Mouse (Mus musculus): ENCODE results near the gene Insig1.
A peak's percentile ranks its signal among the peaks of the same experiment; 100 is the strongest.

The Insig1 gene

DNA sequence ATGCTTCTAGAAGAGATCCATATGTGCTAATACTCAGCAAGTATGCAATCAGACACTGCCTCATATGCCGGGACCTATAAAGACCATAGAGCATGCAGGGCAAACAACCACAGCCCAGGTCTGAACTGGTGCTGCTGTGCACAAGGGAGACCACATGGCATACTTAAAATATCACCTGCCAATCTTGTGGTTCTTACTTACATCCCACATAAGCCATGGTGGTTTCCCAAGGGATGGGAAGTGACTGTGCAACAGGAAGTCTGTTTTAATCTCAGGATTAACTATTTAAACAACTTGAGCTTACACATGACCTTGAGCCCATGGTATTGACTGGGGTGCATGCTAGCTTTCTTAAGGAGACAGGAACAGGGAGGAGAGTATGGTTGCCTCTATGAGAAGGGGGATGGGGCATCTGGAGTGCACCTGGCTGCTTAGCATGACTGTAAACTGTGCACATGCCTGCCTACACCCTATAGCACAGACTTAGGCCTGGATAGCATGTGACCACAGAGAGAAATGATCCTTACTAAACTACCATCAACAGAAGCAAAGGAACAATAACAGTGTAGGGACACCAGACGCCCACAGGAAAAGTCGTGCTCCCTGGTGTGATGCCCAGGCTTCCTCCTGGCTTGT is 7.1 kb upstream of the Insig1 start:
- no peak for DNase-seq (ENCODE audit: low spot score in 2 of 2)

DNA sequence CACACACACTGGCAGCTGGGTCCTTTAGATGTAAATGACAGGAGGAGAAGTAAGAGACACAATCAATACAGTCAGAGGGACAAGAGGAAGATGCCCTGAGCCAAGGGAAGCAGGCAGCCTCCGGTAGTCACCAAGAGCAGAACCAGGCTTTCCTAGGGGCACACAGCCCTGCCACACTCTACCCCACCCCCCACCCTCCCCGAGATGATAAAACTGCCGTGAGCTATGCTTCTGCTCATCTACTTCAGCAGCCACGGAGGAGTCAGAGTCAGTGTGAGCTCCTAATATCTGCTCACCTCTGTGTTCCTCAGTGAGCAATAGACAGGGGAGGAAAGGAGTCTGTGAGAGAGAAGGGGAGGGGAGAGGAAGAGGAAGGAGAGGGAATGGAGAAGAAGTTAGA is 5.9 kb upstream of the Insig1 start:
- DNase-seq (ENCODE audit: low spot score in 2 of 2), result no peak

DNA sequence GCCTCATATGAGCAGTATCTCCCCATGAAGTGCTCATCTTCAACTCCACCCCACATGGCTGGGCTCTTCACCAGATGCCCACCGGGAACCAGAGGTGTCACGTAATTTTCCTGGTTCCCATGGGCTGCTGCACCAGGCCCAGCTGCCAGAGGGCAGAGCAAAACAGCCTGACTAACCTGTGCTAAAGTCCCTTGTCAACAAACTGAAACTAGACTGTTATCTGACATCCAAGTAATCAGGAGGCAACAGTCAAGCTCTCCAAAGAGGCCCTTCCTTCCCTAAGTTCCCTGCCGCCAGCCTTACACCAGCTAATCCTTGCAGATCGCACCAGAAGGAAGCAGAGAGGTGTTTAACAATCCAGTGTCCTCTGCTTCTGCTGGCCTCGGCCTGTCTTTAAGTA is 4.9 kb upstream of the Insig1 start:
- DNase-seq (ENCODE audit: low spot score in 2 of 2), result no peak

DNA sequence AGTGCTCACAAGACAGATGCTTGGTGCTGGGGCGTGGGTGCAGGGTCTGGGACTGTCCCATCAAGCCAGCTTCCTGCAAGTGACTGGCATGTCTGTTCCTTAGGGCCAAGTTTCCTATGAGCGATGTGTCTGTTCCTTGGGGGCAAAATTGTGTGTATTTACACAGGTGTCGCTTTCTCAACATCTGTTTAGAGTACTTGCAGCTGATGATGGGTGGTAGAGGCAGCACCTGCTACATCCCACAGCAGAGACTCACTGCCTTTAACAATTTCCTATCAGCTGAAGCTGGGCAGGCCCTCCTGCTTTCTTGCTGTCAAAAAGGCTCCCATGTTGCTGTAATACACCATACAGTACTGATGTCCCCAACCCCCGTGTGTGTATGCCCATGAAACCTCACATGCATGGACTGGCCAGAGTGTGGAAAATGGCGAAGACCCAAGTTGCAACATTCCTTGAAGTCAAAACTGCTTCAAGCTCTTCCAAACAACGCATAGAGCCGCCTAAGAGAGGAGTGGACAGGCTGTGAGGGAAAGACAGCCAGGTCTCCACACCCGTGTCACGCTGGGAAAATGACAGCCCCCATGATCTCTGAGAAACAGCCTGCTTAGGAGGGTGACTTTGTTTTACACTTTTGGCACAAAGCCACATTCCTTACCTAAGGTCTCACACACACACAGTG is 875 bp upstream of the Insig1 start:
- peak in 1 of 2 experiments; percentile 23 for DNase-seq (ENCODE audit: low spot score in 2 of 2)

DNA sequence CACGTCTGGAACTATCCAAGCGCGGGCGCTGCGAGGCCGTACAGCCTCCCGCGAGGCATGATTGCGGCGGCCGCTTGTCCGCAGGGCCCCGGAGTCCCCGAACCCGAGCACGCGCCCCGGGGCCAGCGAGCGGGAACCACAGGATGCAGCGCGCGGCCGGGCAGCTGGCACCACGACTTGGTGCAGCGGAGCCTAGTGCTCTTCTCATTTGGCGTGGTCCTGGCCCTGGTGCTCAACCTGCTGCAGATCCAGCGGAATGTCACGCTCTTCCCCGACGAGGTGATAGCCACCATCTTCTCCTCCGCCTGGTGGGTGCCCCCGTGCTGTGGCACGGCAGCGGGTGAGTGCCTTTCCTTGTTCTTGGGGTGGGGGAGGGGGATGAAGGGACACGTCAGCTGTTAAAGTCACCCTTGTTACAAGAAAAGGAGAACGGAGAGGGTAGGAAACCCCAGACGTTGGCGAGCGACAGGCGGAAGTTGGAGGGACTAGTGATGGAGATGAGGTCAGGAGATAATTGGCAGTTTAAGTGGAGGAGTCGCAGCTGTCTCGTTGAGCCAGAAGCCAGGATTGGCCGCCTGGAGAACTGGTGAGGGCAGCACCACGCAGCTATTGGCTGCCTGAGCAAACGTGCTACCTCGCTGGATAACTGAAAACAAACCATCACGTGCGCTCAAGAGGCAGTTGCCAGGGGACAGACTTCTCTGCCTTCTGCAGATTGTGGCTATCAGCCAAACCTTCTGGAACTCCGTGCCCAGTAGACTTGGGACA is 477 bp downstream of the Insig1 start:
- peak; percentile 66 to 75 for DNase-seq (ENCODE audit: low spot score in 2 of 2)

DNA sequence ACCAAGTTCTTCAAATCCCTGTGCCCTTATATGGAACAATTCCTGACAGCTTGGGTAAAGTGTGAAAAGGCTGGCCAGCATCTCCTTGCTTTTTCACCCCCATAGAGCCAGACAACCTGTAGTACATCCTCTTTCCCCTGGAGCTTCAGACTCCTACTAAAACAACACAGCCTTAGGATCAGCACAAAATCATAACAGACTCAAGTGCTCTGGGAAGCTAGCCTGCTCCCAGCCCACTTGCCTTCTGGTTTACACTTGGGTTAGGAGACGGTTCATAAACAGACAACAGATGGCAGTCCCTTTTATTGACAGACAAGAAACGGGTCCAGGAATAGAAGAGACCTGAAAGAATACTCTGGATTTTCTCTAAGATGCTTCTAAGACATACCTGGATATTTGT is 8.3 kb downstream of the Insig1 start:
- no peak for DNase-seq (ENCODE audit: low spot score in 2 of 2)

DNA sequence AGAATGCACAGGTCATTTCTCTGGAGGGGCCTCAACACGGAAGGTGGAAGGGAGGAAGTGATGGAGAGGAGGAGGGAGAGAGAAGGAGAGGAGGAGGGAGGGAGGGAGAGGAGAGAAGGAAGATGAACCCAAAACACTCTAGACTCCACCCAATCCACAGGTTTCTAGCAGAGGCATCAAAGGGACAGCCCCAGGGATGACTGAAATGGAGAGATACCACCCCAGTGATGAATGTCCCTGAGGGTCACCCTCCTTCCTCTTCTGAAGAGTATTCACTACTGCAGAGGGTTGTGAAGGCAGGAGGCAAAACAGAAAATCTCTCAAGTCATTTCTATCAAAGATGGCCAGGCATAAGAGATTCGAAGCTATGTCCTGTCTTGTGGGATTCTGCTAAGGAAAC is 10.0 kb downstream of the Insig1 start:
- DNase-seq (ENCODE audit: low spot score in 2 of 2), result no peak

DNA sequence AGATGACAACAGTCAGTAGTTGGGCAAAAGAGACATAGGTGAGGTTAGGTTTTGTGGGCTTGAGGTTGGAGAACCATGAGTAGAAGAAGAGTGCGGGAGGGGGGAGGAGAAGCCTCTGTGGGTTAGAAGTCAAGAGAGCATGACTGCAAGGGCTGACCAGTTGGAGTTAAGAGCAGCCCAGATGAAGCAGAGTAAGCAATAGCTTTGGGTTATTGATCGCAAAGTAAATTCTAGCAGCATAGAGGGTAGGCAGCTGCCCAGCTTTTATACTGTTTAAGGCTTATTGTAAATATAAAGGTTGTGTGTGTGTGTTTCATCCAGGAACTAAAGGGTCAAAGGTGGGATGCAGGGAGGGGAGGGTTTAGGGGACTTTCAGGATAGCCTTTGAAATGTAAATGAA is 10.7 kb downstream of the Insig1 start:
- no peak for DNase-seq (ENCODE audit: low spot score in 2 of 2)

DNA sequence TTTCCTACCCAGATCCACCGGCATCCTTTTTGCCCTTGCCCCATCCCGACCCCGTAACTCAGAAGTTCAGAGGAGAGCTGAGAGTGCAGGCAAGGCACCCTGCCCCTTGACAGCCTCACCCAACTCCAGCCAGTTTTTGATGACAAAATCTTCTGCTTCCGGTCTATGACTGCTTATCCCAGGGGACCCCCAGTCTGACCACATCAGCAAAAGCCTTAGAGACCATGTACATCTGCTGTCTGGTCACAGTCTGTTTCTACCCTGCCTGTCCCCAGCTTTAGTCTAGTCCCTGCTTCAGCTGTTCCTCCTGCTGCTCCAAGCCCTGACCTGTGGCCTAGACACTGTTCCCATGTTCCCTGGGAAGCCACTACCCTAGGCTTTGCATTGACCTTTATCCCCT is 11.1 kb downstream of the Insig1 start:
- DNase-seq (ENCODE audit: low spot score in 2 of 2), result no peak

DNA sequence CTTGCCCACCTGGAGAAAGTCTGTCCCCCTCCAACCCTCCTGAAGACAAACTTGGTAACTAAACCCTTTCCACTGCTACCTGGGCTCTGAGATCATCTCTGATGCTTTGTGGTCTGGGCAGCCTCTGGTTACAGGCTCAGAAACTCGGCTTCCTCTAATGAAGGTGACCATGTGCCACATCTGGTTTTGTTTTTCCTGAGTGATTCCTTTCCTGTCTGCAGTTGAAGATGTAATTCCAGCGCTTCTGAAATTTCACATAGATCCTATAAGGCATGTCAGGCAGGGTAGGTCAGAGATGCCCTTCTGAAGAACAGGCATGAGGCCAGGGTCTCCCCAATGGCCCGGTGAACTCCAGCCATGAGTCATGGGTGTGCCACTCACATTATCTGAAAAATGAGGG is 11.6 kb downstream of the Insig1 start:
- no peak for DNase-seq (ENCODE audit: low spot score in 2 of 2)

DNA sequence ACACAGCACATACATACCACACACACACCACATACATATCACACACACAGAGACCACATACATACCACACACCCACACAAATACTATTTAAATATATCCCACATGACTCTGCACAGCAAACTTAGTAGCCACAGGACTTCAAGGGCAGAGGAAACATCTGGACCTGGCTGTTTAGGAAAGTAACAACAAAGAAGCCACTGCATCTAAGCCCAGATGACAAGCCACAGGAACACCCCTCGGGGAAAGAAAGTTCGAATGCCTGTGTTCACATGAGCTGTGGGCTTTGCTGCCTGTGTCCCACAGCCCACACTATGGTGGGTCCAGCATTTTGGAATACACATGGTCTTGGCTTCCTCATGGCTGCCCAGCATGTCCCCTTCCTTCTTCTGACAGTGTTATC is 13.6 kb downstream of the Insig1 start:
- DNase-seq (ENCODE audit: low spot score in 2 of 2), result no peak

DNA sequence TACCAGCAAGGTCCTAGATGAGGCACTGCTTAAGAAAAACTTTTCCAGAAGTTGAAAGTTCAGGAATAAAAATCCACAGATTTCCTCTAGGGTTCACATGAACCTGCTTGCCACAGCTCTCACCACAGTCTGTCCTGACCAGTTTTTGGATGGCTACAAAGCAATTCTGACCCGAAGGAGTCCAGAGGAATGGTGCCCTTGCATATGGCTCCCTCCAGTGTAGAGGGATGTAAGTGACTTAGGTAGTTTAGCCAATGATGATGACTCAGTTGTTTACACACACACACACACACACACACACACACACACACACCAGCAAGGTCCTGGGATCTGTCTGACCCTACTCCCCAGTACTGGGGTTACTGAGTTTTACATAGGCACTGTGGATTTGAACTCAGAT is 19.4 kb downstream of the Insig1 start:
- DNase-seq (ENCODE audit: low spot score in 2 of 2), result no peak

DNA sequence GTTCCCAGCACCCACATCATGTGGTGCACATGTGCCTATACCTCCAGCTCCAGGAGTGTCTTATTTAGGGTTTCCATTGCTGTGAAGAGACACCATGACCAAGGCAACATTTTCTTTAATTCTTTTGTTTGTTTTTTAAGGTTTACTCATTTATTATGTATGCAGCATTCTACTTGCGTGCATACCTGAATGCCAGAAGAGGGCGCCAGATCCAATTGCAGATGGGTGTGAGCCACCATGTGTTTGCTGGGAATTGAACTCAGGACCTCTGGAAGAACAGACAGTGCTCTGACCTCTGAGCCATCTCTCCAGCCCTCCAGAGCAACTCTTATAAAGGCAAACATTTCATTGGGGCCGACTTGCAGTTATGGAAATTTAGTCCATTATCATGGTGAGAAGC is 21.2 kb downstream of the Insig1 start:
- DNase-seq (ENCODE audit: low spot score in 2 of 2), result no peak

DNA sequence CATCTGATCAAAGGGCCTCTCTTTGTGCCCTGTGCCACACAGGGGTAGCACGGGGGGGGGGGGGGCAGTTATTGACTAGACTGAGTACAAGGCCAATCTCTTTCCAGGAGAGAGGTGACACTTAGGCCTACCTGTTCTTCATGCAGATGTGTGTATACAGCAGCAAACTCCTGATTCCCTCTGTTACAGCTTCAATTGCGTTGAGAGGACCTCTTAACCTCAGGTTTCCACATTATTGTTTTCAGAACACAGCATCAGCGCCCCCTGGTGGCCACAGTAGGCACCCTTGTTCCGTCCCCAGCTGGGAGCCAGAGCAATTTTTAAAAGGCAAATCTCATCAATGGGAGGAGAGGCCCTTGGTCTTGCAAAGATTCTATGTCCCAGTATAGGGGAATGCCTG is 22.7 kb downstream of the Insig1 start:
- peak; percentile 46 to 83 for DNase-seq (ENCODE audit: low spot score in 2 of 2)

DNA sequence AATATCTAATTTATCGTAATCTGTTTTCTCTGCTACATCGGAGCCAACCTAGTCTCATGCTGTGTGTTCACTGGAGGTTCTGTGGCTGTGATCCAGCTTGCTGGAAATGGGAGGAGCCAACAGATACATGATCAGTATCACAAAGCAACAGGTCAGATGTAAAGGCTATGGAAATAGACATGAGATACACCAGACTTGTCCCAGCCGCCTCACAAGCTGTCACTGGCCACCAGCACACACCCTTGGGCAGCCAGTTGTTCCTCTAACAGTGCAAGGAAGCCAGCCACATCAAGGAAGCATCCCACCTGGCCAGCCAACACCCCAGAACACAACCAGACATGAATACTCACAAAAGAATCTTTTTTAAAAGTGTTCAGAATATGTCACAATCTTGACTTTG is 23.2 kb downstream of the Insig1 start:
- no peak for DNase-seq (ENCODE audit: low spot score in 2 of 2)

DNA sequence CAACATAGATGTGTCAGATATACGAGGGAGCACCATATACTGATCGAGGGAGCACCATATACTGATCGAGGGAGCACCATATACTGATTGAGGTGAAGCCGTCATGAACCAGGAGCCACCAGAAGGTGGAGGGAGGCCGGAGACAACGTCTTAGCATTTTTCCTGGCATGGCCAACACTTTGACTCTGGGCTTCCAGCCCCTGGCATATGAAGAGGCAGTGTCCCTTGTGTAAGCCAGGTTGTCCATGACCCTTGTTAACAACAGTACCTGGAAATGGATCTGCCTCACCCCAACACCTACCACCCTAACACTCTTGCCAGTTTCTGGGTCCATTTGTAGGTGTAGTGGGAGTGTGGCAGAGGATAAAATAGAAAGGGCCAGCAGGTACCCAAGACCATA is 23.7 kb downstream of the Insig1 start:
- DNase-seq (ENCODE audit: low spot score in 2 of 2), result no peak

DNA sequence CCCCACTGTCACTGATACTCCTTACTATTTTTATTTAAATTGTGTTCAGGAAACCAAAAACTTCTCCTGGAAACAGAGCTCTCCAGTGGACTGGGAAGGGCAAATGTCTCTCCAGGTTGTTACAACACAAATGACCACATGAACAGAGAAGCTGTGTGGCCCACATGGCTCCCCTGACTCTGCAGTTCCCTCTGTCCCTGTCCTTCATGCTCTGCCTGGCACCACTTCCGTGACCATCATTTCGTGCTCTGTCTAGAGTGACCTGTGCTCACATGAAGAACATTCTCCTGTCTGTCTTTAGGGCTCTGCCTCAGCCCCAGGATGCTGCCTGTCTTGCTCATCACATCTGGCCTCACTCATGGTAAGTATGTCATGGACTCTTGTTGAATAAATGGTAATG is 24.5 kb downstream of the Insig1 start:
- DNase-seq (ENCODE audit: low spot score in 2 of 2), result no peak

DNA sequence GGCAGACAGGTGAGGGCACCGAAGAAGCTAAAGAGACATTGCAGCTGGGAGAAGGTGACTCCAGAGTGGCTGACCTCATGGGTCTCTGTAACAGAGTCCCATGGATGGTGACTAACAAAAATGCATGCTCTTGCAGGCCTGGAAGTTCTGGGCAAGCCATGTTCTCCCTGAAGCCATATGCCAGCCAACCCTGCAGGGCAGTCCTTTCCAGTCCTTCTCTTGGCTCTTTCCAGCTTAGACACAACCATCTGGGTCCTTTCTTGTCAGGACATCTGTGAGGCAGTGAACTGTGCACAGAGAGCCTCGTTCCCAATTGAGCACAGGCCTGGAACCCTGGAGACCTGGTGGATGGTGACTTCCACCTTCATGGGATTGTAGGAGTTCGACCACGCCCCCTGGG is 35.8 kb downstream of the Insig1 start:
- no peak for DNase-seq (ENCODE audit: low spot score in 2 of 2)

DNA sequence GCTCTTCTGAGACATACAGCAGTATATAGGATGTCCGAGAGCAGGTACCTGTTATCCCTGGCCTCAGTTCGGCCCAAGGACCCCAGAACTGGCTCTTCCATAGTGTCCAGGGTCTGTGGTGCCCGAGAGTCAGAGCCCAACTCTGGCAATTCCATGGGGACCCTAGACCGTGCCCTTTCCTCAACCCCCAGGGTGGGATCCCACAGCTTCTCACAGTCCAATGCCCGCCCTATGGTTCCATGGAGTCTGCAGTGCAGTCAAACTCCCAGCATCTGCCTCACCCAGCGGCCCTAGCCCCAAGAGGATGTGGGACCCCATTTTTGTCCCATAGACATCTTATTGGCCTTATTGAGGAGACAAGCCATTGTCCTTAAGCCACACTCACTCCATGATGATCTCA is 36.8 kb downstream of the Insig1 start:
- no peak for DNase-seq (ENCODE audit: low spot score in 2 of 2)

DNA sequence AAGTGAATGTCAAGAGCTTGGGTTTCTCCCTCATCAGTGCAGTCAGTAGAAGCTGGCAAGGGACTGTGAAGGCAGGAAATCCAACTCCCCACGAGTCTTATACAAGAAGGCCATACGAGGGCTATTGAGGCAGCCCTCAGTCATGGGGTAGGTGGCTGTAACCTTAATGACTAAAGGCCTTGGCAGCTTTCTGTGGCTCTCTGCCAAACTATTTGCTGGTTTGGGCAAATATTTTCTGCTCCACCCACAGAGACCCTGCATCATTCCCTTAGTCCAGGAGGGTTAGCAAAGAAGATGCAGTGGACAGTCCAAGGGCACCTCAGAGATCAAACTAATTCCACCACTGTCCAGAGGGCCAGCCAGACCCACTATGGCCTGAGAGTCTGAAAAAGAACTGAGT is 39.7 kb downstream of the Insig1 start:
- DNase-seq (ENCODE audit: low spot score in 2 of 2), result no peak

DNA sequence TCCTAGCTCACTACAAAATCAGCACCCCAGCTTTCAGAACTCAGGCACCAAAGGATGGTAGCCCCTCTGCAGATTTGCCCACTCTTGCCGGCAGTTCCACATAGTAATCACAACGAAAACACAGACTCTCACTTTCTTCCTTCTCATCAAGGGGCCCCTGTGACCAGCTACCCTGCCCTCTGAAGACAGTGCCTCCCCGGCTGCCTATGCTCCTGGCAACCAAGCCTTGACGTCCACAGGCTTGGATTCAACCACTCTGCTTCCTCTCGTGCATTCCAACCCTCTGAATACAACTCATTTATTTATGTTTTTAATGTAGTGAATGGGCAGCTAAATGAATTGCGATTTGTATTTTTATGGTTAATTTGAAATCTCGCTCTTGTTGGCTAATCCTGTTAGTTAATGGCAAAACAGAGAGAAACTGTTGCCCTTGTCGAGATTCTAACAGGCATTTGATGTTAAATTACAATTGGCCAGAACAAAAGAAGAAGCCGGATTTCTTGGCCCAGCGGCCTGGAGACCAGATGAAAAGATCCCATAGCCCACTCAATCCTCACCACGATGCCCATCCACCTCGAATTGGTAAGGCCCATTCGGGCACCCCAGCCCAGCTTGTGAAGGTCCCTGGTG is 46.2 kb downstream of the Insig1 start:
- DNase-seq (ENCODE audit: low spot score in 2 of 2), result no peak

DNA sequence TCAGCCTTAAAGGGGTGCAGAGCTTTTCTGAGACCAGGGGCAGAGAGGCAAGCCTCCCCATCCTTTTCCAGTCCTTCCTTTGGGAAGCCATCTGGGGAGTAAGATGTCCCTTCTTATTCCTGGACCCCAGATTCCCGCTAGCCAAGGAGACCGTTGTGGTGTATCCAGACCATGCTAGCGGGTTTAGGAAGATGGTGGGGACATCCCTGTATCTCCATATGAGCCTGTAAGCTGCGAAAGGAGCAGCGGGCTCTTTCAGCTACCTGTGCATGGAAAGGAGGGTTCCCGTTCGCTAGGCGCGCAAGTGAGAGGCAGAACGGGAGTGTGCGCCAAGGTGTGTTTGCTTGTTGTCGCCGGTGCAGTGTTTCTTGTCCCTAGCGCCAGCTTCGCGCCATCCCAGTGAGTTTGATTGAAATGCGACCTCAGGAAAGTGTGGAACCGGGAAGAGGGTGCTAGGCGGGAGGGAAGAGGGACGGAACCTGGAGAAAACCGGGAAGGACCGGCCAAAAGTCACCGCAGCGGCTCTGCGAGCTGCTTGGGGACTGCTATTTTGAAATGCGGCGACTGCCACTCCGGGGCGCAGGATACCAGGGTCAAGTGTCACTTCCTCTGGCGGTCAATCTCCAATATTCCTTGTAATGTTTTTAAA is 46.8 kb downstream of the Insig1 start:
- DNase-seq (ENCODE audit: low spot score in 2 of 2), result no peak
